Mouse (Mus musculus) embryo, embryonic 11.5 days (tissue): ENCODE data around the gene Sulf2.
A peak's percentile ranks its signal among the peaks of the same experiment; 100 is the strongest.
"Not testable (repeated sequence)": the region's sequence is repeated elsewhere in the genome, so short reads cannot be mapped to it uniquely, and the experiment has no call there.

ENCODE experiments used
- DNase-seq: peaks from one replicate; pipeline ENCODE4 v3.0.0-alpha.2; 2012; ENCODE audit warnings: low read depth, low spot score

The Sulf2 gene

DNA sequence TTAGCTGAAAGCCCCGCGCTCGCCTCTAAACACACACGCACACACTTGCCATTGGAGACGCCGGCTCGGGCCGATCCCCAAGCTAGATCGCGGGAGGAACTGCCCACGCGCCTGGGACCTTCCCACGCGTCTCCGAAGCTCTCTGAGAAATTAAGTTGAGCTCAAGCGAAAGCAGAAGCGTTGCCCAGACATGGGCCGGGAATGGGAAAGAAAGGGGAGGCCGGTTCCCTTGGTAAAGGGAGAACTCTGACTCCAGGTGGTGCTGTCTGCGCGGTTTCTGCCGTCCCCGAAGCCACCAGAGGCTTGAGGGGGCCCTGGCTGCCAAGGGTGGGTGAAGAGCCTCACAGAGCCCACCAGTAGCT lies at the start of gene Sulf2:
Gene Sulf2 (minus strand): TSS at position 210 of the 362 bp plus-strand sequence.
- peak; percentile 68 for DNase-seq

DNA sequence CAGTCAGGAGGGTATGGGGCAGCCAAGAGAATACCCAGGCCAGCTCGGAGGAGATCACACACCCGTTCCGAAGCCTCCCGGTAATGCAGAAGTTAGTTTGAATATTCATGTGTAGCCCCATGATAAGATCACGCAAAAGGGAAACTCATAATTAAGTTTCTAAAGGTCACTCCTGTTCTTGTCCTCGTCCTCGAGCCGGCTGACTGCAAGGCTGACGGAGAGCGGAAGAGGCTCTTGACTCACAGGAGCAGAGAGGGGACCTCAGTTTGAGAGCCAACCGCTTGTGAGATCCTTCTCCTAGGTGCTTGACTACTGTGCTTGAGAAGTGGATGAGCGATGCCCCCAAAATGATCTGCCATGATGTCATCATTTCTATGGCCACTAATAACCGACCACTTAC lies 48.7 kb upstream of the Sulf2 start:
- DNase-seq, result no peak

DNA sequence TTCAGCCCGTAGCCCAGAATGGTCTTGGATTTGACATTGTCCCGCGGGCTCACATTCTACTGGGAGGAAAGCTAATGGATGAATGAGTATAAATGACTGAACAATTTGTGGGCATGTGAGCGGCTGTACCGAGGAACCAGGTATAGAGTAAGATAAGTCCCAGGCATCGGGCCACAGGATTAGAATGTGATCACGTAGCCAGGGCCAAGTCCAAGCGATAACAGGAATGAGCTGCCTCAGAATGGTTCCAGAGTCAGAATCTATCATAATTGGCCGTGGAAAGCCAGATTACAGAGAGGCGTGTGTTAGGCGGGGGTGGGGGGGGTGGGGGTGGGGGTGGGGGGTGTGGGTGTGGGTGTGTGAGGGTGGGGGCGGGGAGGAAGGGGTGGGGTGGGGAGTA lies 48.2 kb upstream of the Sulf2 start:
- DNase-seq, result no peak

DNA sequence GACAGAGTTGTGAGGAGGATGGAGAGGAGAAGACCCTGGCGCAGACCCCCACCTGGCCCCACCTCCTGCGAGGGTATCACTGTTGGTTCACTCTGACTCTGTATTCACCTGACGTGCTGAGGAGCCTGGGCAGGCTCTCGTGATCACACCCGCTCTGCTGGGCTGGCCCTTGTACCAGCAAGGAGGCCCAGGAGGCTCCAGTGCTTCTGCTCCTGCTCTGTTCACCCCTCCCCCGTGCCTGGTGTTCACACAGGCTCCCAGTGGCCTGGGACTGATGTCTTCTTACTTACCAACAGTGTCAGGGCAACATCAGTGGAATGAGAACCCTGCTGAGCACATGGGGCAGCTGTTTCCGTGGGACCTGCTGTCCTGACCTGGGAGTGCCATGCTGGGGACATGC lies 42.5 kb upstream of the Sulf2 start:
- no peak for DNase-seq

DNA sequence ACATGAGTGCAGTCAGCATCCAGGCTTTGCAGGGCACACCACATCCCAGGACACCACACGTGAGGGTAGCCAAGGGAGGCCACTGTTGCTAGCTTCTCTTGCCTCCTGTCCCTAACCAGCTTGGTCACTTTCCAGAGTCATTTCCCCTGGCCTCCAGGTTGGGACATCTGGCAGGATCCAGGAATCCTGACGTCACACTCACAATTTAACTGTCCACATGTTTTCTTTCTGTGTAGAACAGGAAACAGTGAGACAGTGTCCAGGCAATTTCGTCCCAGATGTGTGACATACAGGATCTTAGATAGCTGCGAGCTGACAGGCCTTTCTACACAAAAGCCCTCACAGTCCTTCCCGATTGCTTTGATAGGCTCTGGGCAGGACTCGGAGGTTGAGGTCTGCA lies 41.6 kb upstream of the Sulf2 start:
- no peak for DNase-seq

DNA sequence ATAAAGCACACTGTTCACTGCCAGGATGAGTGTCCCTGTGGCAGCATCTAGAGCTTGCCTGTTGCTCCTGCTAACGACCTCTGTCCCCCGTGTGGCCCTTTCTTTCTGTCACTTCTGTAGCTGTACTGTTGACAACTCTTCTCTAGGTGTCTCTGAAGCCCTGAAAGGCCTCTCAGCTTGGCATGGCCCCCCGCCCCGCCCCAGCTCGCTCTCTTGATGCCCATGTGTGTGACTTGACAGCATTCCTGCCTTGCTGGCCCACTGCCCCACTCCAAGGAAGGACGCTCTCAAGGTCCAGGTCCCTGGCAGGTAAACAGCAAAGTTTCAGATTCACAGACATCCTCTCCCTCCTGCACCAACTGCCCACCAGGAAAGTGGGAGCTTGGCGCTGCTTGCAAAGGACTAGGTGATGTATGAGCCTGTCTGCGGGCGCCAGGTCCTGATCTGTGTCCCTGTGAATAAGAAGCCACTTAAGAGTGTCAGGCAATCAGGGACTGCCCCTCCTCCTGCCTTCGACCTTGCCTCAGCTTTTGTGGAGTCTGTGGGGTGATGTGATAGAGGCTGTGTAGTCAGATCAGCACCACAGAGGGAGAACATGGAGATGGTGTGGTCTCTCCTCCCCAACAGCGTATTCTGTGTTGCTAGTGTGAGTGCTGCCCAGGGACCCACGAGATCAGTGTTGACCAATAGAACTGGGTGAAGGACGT lies 40.8 kb upstream of the Sulf2 start:
- no peak for DNase-seq

DNA sequence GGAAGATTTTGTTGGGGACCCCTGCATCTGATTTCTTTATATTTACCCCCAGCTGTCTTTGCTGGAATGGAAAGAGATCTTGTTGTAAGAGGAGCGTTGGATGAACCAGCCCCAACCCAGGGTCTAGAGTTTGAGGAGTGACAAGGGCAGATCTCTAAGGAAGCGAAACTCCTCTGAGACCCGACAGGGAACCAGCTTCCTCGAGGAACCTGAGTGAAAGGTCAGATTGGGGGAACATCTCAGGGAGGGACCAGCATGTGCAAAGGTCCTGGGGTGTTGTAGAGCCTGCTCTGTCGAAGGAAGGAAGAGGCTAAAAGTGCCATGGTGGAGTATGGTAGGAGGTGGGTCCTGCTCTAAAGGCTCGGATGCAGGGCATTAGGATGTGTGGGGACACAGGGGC lies 39.6 kb upstream of the Sulf2 start:
- DNase-seq, result no peak

DNA sequence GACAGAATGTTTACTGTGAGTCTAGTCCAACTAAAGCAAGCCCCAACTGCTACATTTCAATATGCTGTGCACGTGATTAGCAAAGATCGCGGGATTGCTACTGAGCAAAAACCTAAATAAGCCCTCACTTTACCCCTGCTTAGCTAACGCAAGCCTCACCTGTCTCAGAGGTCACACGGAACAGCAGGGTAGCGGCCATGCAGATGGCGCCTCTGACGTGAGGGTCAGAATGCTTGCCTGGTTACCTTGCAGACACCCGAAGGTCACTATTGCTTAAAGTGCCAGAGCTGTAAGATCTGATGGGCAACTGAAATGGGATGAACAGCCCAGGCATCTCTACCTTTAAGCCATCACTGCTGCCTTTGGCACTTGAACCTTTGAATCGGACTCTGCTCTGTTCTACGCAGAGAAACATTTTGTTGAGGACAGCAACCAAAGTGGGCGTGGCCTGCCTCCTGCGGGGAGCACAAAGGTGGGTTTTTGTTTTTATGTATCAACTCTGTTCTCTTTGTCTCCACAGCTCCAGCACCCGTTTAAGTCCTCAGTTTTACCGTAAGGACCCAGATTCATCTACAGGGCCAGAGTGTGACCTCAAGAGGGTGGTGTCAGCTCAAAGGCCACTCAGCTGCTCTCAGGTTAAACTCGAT lies 38.8 kb upstream of the Sulf2 start:
- DNase-seq, result no peak

DNA sequence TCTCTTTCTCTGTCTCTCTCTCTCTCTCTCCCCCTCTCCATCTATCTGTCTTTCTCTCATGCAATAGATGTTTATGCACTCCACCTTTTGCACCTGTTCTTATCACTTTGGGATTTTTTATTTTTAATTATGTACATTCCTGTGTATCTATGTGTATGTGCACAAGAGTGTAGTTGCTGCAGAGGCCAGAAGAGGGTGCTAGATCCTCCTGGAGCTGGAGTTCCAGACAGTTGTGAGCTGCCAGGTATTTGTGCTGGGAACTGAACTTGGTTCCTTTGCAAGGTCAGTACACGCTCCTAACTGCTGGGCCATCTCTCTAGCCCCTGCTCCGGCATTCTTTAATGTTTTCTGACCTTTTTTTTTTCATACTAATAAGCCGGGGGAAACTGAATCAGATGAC lies 38.0 kb upstream of the Sulf2 start:
- DNase-seq, result no peak

DNA sequence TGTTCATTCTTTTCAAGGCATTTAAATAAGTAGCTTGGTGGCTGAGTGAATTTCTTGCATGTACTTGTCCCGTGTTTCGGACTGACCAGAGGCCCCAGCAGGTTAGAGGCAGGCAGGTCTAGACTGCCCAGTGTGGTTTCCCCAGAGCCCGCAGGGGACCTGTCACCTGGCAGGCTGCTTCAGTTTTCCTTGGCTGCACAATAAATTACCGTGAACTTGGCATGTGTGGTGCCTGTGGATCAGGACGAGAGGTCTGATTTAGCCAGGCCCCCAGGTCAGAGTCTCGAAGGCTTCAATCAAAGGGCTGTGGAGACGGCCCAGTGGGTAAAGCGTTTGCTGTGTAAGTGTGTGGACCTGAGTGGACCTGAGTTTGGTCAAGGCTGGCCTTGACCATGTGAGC lies 35.4 kb upstream of the Sulf2 start:
- no peak for DNase-seq

DNA sequence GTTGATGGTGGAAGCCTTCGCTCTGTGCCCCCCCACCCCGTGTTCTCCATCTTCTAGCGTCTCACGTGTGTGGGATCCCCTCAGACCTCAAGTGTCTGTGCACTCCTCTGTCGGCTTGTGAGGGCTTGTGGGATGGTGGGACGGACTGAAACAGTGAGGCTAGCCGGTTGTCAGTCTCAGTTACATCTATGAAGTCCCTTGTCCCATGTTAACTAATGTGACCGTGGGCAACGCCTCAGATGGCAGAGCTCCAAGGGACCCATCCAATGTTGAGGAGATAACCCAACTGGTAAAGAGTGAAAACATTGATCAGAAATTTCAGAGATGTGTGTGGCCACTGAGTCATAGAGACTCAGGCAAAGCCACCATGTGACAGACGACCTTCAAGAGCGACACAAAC lies 33.7 kb upstream of the Sulf2 start:
- DNase-seq, result no peak

DNA sequence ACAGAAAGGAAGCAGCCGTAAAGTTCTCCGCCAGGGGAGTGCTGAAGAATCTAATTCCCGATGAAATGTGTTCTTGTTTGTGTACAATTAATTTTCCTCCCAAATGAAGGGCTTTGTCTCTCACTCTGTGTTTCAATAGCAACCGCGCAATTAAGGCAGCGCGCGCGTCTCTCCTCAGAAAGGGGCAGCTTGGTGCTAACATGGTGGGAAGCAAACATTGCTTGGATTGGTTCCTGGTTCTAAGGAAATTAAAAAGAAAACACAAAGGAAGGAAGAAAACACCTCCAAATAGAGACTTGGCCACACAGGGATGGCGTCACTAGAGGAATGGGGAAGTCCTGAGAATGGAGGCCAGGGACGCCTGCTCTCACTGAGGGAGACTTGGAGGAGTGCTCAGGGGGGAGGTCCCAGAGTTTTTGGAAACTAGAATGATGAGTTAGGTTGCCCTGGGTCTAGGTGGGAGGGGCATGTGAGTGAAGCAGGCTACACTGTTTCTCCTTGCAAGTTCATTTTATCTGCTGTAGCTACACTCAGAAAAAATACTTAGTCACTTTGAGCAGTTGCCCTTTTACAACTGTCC lies 32.5 kb upstream of the Sulf2 start:
- DNase-seq, result not testable (repeated sequence)

DNA sequence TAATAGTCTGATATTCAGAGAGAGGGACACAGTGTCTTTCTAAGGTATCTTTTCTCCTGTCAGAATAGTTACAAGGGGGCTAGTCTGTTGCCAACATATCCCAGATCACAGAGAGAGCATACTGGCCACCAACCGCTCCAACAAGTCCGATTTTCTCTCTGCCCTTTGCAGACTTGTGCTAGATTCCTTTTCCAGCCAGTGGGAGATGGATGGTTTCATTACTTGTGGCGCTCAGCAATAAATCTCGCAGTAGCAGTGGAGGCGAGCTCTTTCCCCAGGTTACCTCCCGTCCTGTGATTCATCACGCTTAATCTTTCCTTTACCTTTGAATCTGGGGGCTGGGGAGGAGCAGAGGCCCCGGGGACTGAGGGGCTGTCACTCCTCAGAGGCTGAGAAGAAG lies 31.9 kb upstream of the Sulf2 start:
- not testable (repeated sequence) for DNase-seq

DNA sequence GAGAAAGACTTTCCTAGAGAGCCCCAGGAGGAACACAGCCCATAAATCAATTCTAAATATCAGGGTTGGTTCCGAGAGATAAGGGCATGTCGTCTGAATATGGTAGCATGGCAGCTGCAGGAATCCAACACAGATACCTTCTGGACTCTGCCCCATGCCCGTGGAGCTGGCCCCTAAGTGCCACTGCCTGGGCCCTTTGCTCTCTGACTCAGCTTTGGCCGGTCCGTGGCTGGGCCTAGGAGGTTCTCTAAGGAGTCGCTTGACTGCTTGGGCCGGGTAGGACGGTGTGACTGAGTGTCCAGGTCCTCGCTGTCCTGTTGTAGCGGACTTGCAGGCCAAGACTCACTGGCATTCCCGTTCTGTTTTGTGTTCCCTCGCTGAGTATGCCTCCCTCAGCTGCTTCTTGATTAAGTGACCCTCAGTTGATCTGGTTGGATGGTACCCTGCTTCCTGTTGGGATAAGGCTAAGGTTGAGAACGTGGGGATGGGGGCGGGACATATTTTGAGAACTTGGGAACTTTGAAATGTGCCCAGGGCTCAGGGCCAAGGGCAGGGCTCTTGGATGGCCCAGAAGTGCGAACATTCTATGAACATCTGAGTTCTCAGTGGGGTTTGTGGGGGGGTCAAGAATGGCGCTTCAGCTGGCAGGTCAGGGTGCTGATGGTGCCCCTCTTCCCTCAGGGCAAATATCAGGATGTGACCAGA lies 30.9 kb upstream of the Sulf2 start:
- no peak for DNase-seq

DNA sequence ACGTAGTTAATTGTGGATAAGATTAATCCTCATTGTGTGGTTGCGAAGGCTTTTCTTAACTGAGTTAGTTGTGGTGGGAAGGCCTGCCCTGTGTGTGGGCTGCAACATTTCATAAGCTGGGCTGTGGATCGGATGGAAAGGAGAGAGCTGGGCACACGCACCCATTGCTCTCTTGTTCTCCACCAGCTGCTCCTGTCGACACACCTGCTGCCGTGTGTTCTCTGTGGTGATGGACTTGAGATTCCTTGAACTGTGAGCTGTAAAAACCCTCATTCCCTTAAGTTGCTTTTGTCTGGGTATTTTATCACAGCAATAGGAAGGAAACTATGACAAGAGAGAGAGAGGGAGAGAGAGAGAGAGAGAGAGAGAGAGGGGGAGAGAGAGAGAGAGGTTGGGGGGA lies 30.3 kb upstream of the Sulf2 start:
- DNase-seq, result no peak

DNA sequence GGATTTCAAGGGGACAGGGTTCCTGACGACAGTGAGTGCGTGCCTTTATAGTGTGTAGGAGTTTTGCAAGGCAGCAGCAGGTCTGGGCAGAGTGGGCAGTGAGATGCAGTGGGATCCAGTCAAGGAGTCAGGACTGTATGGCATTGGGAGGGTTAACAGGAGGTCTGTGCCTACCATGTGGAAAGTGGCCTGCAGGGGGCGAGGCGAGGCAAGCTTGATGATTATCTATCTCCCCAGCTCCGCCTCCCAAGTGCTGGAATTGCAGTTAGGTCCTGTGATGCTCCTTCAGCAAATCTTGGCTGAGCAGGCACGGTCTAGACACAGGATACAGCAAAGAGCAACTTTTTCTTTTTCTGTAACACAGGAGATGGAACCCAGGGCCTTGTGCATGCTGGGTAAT lies 29.0 kb upstream of the Sulf2 start:
- DNase-seq, result no peak

DNA sequence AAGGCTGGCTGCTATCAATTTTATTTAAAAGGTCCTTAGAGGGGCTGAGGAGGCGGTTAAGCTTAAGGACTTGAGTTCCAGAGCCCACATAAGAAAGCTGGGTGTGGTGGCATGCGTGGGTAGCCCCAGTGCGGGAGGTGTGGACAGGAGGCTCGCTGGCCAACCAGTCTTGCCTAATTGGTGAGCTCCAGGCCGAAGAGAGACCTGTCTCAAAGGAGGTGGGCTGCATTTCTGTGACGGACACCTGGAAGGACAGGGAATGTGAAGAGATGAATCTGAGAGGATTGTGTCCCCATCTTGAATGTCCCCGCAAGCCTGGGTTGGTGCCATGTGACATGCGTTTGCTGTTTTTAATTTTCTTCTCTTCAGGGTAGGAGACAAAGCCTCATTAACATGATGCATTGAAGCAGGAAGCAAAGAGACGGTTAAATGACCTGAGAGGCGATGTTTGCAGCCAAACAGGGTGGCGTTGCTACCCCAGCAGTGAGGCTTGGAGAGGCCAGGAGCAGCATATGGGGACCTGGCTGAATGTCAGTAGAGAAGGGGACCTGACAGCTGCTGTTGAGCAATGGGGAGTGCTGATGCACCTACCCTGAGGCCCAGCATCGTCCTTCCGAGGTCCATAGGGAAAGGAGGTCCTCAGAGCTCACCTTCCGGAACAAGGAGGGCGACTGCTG lies 26.7 kb upstream of the Sulf2 start:
- DNase-seq, result no peak

DNA sequence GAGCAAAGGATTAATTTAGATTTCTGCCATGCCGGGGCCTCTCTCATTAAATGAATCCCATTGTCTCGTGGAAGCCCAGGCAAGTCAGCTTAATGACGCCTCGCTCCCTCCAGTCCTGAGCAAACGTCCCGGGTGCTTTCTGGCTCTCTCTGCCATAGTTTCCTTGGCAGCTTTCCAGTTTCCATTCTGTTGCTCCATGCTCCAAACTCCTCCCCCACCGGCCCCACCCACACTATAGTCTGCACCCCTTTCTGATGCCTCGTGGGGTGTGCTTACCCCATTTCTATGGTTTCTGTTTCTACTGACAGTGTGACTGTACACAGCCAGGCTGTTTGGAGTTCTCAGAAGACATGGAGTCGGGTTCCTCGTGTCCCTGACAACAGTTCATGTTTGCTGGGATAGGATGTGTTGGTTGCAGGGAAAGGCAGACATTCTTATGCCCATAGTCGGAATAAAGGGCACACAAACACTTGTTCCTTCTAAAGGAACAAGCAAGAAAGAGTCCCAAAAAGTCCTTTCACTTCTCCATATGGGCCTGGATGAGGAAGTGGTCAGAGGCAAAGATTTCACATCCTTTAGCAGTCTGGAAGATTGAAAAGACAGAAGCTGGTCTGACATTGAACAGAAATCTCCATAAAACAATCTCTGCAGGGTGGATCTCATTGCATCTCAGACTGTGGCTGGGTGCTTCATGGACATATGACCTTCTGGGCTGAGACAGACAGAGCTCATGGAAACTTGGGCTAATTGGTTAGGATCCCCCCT lies 25.5 kb upstream of the Sulf2 start:
- DNase-seq, result no peak

DNA sequence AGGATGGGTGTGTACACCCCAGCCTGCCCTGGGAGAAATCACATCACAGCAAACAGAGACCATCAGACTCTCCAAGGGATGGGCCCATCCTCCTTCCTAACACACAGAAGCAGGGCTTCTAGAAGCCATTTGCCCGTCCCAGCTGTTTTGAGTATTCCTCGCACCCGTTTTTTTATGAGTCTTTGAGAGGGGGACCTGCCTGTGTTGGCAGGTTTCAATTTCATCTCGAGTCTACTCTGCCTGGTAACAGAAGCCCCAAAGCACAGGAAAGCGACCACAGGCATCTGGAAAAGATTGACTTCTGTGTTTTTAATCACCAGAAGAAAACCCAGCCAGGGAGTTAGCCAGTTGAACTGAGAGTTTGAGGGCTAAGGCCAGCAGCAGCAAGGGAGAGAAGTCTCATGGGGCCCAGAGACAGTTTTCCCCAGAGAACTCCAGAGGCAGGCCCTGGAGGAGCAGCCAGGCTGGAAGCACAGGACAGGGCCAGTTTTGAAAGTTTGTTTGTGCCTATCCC lies 24.7 kb upstream of the Sulf2 start:
- peak; percentile 55 for DNase-seq

DNA sequence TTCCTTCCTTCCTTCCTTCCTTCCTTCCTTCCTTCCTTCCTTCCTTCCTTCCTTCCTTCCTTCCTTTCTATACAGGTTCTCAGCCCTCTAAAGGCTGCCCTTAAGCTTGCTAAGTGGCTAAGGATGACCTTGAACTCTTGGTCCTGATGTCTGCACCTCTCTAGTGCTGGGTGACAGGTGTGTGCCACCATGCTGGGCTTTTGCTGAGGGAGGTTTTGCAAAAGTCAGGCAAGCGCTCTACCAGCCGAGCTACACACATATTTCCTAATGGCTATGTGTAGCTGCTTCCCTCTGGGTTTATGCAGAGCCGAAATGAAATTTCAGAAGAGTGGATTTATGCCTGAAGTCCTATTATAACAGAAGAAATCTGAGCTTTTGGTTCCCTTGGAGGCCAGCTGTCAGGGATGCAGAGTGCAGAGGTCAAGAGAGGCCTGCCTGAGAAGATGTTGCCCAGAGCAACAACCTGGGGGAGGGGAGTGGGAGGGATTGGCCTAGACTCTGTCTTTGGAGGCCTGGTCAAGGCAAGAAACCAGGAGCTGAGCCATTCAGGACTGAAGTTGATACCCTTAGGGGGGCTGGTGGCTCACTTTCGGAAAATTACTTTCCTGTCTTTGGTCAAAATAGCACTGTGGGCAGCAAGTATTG lies 24.1 kb upstream of the Sulf2 start:
- DNase-seq, result peak; percentile 57
